Mouse (Mus musculus): ENCODE data around the gene Gm20721.

- TF ChIP-seq CTCF (IDR thresholded peaks at IDR 0.05; ENCODE audit: extremely low read depth, insufficient read length, insufficient replicate concordance, low read depth, low read length) = no peak
- TF ChIP-seq POLR2A (IDR thresholded peaks at IDR 0.05; ENCODE audit: low read depth, low read length) = no peak
Measured at GRCm38 (mm10) chr2:174307903-174308302, 38.6 kb downstream of the Gm20721 start.
